Mouse (Mus musculus): ENCODE results near the gene Rab31.

Rab31 gene

DNA sequence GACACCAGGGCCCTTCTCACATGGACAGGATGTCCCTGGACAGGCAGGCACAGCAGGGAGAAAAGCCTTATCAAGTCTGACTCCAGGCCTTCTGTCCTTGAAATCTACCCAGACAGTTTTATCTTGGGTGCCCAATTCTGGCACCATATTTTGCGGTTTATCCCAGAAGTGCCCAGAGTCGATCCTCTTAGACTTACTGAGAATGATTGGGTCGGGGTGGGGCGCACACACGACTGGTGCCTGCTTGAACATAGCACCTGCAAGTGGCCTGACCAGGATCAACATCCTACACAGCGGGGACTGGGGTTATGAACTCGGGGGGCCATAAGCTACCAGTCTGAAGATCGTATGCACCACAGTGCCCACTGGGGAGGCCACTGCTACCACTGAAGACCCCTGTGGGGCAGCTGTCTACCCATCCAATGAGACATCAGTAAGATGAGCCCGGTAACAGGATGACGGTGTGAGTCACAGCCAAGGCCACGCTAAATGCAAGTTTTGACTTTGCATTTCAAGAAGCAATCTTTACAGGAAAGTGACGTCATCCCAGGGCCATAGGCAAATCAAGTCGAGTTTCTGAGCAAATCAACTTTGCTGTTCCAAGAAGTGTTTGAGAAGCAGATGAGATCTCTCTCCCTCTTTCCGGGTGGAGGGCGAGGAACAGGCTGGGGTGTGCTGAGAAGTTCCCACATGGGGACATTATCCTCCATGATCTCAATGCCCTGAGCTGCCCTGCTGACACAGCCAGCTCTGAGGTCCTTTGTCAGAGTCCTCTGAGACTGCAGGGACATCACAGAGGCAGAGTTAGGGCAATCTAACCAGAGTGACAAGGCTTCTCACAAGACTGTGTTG is 32.5 kb downstream of the Rab31 start:
- no peak for DNase-seq (ENCODE audit: low spot score in 2 of 2)

DNA sequence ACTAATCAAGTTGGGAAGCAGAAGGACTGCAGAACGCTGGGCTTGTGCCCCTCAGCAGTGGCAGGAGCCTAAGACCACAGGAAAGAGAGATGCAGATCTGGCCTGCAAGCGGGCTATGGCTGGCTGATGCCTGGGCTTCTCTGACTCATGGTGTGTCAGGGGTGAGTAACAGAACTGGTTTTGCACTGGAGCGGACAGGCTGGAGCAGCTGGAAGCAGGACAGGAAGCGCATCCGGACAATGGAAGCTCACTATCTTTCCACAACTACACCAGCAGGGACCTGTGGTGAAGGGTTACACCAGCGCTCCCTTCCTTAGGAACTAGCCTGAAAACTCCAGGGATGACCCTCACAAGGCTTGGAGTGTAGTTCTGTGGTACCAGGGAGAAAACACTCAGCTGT is 34.9 kb downstream of the Rab31 start:
- no peak for DNase-seq (ENCODE audit: low spot score in 2 of 2)

DNA sequence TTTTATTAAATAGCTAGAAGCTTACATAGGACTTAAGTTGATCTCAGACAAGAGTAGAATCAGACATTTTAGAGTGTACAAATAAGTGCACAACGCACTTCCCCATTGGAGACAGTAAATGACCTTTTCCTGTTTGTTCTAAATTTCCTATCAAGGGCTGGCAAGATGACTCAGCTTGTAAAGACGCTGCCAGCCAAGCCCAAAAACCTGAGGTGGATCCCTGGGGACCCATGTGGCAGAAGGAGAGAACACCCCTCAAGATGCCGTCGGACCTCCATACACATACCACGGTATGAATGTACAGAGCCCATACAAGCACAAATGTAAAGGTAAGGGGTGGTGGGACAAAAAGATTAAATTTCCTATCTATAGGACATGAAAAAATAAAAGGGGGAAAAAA is 35.4 kb downstream of the Rab31 start:
- no peak for DNase-seq (ENCODE audit: low spot score in 2 of 2)

DNA sequence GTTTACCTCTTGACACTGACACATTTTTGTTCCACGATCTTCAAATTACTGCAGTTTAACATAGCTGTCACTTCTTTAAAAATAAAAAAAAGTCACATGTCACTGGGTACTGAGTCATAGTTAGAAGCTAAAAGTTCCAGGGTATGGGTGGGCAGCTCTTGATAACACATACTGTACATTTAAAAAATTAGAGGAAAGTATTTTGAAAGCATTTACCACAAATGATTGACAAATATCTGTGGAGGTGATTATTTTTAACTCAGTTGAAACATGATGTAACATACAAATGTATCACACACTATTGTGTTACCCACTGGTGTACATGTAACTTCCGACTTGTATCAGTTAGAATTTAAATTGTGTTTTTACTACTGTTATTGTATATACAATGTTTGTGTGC is 37.5 kb downstream of the Rab31 start:
- DNase-seq (ENCODE audit: low spot score in 2 of 2): no peak

DNA sequence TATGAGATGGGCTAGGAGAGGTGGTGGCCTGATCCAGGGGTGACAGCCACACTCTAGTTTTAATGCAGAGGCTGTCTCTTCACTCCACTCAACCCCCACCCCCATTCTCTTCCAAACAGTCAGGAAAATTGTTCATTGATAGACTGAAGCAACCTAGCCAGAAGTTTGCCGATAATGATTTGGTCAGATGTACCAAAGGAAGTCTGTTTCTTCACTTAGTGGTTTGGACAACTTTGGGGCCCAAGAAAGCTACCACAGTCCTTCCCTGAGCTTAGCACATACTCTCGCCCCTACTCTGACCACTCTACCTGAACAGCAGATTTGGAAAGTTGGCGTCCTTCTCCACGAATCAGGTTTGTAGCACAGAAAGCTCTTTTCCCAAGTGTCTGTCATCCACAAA is 39.9 kb downstream of the Rab31 start:
- DNase-seq (ENCODE audit: low spot score in 2 of 2): no peak

DNA sequence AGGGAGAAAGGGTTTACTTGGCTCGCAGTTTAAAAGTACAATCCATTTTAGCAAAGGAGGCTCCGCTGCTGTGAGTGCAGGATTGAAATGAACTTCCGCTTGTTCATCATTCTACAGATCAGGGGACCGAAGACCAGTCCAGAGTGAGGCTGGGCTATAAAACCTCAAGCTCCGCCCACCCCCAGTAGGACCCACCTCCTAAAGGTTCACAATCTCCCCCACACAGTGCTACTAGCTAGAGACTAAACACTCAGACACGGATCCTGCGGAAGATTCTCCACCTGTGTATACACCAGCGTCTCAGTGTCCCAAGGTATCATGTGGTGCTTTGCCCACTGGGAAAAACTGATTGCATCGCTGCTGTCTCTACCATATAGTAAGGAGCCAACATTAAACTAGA is 40.8 kb downstream of the Rab31 start:
- no peak for DNase-seq (ENCODE audit: low spot score in 2 of 2)

DNA sequence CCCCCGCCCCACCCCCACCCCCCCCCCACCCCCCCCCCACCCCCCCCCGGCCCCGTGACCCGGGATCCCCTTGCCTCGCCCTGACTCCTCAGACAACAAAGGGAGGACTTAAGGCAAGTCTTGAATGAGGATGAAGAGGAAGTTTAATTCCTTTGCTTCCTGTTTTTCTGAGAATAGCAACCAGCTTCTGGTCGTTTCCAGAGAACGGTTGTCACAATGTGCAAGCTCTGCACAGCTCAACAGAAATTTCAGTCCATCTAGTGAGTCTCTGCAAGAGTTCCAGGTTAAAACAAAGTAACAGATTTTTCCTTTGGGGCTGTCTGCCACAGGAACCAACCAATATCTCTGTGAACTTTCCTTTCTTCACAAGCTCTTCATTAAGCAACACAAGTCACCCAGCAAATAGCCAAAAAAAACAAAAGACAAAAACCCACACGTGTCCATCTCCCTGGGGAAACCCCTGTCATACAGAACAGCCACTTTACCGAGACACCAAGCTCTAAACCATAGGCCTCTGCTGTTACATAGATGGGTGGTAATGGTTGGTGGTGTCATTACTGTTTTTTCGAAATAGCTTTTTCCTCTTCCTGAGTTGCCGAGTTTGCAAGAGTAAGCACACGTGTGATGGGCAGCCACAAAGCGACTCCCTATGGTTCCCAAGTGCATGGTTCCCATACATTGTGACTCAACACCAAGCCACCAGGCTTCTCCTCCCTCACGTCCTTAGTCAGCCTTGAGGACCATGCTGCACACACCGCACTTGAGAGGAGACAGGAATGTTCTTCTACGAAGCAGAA is 42.4 kb downstream of the Rab31 start:
- DNase-seq (ENCODE audit: low spot score in 2 of 2): no peak

DNA sequence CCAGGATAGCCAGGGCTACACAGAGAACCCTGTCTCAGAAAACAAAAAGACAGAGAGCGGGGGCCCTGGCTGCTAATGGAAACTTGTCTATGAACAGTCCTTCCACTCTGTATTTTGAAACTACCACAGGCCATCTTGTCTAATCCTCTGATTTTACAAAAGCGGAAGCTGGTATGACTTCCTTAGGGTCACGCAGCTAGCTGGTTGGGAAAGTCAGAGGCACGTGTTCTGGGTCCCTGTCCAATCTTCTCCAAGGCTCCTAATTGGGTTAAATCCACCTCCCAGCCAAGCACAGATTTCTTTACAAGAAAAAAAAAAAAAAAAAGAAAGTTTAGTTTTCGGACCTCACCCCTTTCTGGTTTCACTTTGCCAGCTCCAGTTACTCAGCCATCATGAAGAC is 45.8 kb downstream of the Rab31 start:
- no peak for DNase-seq (ENCODE audit: low spot score in 2 of 2)

DNA sequence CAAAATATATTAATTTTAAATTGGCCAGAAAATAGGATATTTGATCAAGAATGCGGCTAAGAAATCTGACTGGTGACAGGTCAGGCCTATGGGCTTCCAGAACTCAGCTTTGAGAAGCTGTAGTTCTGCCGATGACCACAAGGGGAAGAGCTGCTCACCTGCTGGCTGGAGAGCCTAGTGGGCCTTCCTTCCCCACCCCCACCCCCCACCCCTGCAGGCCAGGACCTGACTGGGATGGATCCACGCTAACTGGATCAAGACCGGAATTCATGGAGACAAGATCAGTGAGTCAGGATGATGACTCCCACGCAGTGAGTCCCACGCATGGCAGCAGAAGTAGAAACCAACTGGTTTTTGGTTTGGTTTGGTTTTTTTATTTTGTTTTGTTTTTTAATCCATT is 46.3 kb downstream of the Rab31 start:
- no peak for DNase-seq (ENCODE audit: low spot score in 2 of 2)

DNA sequence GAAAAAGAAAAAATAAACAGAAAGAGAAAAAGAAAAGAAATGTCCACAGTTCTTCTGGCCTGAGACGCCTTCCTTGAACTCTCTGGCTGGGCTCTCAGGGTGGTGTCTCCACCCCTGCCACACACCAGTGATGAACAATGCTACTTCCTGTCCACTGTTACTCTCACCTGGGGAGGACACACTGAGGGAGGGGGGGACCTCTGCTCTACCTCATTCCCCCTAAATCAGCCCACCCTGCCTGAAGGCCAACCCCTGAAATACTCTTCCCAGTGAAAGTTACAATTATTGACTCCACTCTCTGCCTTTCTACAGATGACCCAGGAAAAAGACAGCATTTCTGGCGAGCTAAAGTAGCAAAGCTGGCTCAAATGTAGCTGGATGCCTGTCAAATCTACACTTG is 46.7 kb downstream of the Rab31 start:
- no peak for DNase-seq (ENCODE audit: low spot score in 2 of 2)

DNA sequence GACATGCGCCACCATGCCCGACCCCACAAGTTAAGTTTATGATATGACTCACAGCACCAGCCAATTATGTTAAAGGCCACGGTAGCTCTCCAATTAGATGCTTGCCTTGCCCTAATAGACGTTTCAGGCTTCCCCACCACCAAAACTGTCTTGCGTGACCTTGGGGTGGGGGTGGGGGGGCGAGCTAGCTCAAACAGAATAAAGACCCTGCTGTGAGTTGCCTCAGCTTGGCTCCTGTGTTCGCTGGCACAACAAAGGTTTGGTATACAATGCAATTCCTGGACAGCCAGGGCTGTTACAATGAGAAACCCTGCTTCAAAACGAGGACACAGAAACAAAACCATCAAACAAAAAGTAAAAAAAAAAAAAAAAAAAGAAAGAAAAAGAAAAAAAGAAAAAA is 47.2 kb downstream of the Rab31 start:
- no peak for DNase-seq (ENCODE audit: low spot score in 2 of 2)

DNA sequence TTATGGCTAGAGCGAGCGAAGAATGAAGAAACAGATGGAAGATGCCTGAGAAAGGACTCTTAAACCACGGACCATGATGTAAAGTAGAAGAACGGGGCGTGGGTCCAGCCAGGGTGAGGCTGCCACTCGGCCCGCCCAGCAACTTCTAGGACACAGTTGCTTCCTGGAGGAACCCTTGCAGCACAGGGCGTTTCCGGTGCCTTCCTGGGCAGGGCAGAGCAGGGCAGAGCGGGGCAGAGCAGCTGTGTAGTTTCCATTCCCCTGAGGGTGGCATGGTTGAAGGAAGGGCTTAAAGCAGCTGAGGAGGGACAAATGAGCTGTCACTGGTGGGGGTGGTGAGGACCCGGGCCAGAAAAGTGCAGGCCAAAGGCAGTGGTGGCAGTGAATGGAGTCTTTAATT is 48.3 kb downstream of the Rab31 start:
- DNase-seq (ENCODE audit: low spot score in 2 of 2): no peak

DNA sequence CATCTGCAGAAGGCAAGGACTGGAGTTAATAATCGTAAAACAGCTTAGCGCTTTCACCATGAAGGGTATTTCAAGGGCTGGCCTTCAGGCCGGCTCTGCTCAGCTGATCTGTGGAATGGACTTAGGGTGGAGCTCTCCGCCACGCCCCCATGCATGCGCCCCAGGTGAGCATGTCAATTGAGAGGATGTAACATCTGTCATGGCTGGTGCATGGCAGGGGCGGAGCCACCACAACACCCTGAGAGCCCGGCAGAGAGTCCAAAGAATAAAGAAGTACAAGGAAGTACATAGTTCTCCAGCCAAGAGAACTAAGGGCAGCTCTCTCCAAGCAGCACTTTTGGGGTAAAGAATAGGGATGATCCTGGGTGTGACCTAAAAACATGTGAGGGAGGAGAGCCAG is 48.9 kb downstream of the Rab31 start:
- DNase-seq (ENCODE audit: low spot score in 2 of 2): no peak

DNA sequence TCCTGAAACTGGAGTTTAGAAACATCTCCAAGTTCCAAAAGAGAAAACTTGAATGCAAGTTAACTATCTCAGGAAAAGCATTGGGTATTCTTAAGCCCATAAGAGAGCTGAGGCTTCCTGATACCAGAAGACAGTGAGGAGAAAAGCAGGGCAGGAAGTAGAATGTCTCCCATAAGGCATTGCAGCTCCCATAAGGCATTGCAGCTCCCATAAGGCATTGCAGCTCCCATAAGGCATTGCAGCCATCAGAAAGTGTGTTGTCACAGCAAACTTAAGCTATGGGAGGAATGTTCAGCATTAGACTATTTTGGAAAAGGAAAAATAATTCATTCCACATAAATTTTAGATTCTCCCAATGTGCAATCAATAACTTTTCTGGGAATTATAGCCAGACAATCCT is 51.2 kb downstream of the Rab31 start:
- DNase-seq (ENCODE audit: low spot score in 2 of 2): no peak

DNA sequence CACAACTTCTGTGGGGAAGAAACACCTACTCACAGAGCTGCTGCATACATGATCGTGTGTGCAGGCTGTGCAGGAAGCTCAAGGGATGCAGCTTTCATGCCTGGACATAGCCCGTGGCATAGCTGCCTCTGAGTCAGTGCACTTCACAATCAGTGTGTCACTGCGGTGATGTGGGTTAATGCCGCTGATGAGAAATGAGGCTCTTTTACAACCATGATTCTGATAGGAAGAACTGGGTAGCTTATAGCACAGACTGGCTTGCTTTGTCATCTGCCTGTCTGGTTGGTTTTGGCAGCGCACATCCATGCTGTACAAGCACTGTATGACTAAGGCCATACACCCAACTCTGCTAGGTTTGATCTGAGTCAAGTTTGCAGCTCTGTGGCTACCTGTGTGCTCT is 52.7 kb downstream of the Rab31 start:
- no peak for DNase-seq (ENCODE audit: low spot score in 2 of 2)

DNA sequence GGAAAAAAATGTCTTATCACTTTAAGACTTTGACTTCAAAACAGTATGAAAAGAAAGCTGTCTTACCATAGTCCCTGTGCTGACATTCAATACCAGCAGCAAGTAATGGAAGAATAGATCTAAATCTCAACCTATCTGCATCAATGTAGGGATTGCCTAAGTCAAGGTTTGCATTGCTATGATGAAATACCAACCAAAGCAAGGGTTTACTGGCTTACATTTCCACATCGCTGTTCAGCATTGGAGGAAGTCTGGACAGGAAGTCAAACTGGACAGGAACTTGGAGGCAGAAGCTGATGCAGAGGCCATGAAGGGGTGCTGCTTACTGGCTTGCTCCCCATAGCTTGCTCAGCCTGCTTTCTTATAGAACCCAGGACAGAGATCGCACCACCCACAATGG is 54.0 kb downstream of the Rab31 start:
- no peak for DNase-seq (ENCODE audit: low spot score in 2 of 2)

DNA sequence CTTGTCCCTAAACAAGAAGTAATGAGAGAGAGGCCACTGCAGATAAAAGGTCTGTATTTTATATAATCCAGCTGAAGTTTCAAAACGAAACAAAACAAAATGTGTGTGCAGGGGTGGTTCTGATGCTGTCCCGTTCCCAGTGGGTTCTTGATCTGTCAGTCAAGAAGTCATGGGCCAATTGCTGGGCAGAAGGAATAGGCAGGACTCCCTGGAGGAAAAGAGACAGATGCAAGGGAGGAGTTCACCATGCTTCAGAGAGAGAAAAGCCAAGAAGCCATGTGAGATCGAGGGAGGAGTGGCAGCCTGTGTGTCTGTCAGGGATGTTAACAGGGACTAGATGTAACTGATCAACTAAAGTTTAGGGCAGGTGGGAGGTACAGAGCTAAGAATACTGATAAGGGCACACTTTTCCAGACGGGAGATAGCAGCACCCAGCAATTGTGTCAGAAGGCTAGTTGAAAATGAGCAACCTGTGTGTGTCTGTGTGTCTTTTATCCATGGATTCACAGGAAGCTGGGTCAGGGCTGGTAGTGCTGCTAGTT is 54.8 kb downstream of the Rab31 start:
- DNase-seq (ENCODE audit: low spot score in 2 of 2): no peak

DNA sequence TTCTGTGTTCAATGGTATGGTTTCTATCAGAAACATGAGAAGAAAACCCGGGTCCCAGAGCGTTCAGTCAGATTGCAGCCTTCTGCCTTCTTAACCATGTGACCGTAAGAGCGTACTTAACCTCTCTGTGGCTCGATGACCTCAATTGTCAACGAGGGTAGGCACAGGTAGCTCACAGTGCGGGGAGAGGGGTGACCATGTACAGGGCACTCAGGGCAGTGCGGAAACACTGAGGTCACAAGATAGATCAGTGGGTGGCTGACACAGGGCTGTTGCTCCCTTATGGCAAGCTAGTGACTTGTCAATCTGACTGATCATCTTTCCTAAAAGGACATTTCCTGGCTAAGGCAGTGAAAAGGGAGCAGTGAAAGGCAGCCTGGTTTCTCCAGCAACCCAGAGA is 58.5 kb downstream of the Rab31 start:
- no peak for DNase-seq (ENCODE audit: low spot score in 2 of 2)

DNA sequence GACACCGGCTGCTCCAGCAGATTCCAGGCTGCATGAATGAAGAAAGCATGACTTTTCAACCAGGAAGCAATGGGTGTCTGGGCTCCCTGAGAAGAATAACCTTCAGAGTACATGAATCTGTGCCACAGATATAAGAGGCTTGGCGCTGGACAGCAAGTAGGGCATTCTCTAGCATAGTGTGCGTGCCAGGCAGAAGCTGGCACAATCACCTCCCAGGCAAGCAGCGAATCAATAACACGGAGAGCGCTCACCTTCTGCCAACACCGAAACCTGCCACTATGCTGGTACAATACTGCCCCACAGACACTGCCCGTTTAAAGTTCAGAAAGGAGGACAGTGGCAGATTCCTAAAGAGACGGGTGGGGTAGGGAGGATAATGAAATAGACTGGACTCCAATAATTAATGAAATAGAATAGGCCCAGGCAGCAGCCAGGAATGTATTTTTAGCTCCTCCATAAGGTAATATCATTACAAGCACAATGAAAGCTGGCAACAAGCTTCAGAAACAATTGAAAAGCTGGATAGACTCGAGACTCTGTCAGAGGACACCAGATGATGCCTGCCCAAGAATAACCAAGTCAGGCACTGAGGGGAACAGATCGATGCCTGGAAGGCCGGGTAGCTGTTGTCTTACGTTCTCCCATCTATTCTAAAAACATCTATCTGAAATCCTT is 59.6 kb downstream of the Rab31 start:
- DNase-seq (ENCODE audit: low spot score in 2 of 2): no peak

DNA sequence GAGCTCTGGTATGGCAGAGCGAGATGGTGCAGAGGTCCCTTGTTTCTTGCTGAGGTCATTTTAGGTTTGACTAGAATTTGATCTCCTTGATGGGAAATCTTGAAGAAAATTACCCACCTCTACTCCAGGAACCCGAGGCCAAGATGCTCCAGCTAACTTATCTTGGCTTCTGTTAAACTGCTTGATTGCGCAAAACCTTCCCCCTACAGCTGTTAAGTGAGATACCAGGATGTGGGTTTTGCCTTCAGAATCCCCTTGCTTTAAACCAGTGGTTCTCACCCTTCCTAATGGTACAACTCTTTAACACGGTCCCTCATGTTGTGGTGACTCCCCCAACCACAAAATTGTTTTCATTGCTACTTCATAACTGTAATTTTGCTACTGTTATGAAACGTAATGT is 60.8 kb downstream of the Rab31 start:
- no peak for DNase-seq (ENCODE audit: low spot score in 2 of 2)

DNA sequence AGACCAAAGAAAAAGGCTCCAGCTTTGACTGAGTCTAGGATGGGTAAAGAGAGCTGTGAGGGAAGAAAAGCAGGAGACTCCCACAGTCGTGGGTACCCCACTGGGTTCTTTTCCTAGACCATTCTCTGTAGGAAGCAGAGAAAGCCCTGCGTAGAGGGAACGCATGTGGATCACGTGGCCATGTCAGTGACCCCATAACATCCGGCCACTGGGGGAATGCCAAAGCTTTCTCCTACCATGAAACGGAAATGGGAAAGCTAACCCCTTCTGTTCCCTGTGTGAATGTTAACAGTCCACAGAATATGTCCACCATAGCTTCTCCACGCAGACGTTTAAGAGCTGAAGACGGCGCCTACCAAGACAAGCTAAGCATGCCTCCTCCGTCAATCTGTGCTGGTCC is 62.0 kb downstream of the Rab31 start:
- DNase-seq (ENCODE audit: low spot score in 2 of 2): no peak

DNA sequence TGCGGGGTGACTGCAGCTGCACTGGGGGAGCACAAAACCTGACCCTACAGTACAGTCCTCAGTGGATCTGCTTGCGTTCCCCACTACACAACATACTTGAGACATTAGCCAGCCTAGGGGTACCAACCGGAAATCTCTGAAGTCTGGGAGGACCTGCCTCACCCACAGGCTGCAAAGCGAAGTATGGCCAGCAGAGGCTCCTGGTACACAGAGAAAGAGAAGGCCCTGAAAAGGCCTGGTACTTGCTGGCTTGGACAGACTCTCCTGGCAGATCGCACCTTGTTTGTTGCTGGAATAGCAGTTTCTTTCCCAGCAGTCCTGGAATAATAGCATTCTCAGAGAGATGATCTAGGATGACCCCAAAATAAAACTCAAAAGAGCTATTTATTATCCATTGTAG is 66.3 kb downstream of the Rab31 start:
- peak; percentile 29 to 36 for DNase-seq (ENCODE audit: low spot score in 2 of 2)
